Mouse (Mus musculus): ENCODE data around the gene Tspan5.

The Tspan5 gene

GRCm38 (mm10) chr3:138877741-138878140 lies 135.7 kb downstream of the Tspan5 start:
- no peak for DNase-seq (ENCODE audit: low spot score)

DNA sequence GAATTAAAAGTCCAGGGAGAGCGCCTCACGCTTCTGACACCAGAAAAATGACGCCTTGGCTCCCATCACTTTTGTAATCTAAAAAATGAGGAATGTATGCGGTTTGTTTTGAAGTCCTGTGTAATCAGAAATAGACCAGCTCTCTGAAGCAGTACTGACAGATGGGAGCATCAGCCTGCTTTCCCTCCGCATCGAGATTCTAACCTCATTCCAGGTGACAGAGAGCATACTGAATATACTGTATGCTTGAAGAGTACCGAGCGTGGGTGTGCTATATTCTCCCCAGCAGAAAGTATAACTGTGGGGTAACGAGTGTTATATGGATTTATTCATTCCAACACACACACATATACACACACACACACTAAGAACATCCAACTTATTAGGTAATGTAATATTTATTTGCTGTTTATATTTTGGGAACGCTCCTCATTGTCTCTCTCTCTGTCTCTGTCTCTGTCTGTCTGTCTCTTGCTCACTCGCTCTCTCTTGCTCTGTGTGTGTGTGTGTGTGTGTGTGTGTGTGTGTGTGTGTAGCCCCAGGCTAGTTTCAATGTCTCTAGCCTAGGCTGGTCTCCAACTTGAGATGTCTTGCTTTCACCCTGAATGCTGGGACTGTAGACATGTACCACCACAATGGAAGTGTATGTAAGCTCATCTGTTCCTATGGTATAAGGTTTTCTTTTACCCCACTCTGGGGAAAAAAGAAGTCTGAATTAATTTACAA lies 139.2 kb downstream of the Tspan5 start:
- DNase-seq (ENCODE audit: low spot score): no peak

DNA sequence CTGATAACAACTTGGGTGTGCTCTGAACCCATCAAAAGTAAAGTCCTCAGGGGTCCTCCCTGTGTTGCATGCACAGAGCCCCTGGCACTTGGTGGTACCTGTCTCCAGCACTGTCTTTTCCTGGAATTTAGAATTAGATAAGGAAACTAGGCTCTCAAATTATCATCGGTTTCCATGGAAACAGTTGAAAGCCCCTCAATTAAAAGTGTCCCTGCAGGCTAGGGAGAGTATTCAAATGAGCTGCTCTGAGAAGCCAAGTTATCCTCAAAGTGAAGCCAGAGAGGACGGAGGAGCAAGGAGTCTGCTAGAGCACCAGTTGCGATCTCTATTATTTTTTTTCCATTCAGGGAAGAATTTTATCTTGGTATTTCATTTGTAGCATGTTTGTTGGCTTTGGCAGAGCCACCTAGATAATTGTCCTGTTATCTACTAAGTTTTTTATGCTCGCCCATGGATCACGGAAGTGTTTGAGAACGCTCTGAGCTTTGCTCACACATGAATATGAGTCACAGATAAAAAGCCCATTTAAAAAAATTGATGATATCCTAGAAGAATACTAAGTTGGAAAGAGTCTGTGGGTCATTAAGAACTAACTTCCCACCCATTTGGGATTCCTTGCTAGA lies 139.8 kb downstream of the Tspan5 start:
- DNase-seq (ENCODE audit: low spot score): no peak

GRCm38 (mm10) chr3:138886121-138886520 lies 144.1 kb downstream of the Tspan5 start:
- DNase-seq (ENCODE audit: low spot score): no peak

DNA sequence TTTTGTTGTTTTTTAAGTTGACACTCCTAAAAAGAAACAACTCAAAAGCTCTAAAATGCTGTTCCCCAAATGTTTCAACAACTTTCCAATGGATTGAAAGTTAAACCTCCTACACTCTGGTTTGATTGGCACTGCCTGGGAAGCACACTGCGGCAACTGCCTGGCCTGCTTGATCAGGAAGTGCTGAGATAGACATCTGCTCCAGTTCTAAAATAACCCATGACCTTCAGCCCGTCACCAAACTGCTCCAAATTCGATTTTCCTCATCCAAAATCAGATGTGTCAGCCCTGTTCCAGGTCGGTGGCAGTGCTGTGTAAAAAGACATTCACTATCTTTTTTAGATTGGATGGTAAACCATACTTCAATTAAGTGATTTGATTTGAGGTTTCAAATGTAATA lies 147.2 kb downstream of the Tspan5 start:
- DNase-seq (ENCODE audit: low spot score): peak; percentile 51

DNA sequence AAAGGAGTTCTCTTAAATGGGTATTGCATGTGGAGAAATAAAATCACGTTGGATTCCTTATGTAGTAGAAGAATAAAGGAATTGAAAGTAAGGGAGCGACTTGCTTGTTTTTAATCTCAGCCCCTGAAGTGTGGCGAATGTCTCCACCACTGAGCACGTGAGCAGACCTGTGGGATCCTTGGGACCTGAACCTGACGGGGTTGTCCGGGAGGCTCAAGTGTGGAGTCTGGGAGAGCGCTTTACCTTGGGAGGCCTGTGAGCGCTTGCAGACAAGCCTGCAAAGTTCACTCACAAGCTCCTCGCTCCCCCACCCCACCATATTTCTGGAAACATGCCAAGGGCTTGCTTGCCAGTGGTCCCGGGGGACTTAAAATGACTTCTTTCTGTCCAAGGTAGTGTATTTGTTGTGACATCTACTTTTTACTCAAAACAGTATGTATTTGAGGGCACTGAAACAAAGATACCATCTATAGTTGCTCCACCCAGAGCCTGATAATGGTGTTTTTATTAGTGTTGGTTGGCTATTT lies 147.8 kb downstream of the Tspan5 start:
- DNase-seq (ENCODE audit: low spot score): no peak

- peak; percentile 32 for DNase-seq (ENCODE audit: low spot score)
These were observed 151.5 kb downstream of the Tspan5 start for GRCm38 (mm10) chr3:138893520-138893919.

GRCm38 (mm10) chr3:138897500-138897899 lies 155.5 kb downstream of the Tspan5 start:
- no peak for DNase-seq (ENCODE audit: low spot score)

DNA sequence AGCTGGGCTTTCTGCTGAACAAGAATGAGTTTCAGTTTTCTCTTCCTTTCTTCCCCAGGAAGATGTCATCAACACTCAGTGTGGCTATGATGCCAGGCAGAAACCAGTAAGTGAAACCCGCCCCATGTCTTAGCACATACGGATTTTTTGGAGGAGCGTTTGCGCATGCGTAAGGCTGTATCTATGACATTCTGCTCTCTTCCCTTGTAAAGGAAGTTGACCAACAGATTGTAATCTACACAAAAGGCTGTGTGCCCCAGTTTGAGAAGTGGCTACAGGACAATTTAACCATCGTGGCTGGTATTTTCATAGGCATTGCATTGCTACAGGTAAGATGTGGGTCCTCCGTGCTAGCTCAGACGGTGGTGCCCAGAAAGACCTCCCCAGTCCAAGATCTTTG lies 156.1 kb downstream of the Tspan5 start:
- no peak for DNase-seq (ENCODE audit: low spot score)

DNA sequence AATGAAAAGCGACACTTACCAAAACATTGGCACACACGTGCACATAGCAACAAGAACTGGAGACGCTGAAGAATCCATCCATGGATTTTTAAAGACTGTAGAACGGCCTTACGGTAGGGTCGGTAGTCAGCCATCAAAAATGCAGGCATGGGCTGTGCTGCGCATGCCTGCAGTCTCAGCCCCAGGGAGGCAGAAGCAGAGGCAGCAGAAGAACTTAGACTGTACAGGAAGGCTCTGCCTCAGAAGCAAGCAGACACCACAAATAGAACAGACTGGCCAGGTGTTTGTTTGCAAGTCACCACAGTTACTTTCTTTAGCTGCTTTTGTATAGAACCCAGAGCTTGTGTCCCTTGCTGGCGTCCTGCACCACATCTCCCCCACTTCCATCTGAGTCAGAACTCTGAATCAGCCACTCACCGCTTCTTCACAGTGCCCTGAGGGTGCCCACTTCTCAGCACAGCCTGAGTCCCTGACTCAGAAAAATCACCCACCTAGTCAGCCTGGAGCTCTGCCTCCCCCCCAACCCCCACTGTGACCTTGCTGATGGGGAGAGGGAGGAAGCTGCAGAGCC lies 158.7 kb downstream of the Tspan5 start:
- no peak for DNase-seq (ENCODE audit: low spot score)

DNA sequence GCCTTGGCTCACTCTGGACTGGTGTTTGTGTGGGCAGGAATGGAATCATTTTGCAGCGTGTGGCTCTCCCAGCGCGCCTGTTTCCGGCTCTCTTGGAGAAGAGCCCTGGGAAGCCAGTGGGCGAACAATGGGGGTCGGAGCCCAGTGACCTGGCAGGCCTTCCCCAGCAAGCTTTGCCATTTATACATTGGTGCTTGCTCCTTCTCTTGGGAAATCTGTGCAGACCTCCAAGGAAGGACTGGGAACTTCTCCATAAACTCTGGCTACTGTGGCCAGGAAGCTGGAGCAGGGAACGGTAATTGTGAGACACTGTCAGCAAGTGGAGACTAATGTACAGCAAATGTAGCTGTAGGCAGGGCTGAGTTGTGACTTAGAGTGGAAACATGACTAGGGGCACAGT lies 163.7 kb downstream of the Tspan5 start:
- DNase-seq (ENCODE audit: low spot score): peak; percentile 26

DNA sequence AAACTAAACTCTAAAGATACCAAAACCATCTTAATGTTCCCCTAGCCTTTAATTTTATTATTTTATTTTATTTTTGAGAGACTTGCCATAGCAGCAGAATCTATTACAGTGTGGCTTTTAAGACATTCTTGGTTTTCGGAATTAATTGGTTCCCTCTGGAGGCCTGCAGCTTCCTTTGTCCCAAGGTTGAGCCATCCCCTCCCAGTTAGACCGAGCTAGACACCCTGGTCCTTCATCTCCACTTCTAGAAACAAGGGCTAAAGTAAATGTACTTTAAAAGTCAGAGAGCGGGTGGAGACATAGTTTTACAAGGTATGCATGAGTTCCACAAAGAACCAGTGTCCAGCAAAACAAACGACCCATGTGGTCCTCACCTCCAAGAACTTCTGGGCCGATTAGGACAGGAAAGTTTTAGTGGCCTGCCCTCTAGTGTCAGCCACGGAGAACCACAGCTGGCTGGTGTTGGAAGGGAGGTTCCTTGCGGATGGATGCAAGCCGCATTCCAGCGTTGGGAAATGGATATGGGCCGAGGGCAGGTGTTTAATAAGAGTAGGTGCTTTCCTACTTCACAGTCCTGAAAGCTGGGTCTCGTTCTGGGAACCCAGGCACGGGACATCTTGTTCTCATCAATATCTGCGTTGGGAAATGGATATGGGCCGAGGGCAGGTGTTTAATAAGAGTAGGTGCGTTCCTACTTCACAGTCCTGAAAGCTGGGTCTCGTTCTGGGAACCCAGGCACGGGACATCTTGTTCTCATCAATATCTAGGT lies 164.3 kb downstream of the Tspan5 start:
- DNase-seq (ENCODE audit: low spot score): peak; percentile 90

DNA sequence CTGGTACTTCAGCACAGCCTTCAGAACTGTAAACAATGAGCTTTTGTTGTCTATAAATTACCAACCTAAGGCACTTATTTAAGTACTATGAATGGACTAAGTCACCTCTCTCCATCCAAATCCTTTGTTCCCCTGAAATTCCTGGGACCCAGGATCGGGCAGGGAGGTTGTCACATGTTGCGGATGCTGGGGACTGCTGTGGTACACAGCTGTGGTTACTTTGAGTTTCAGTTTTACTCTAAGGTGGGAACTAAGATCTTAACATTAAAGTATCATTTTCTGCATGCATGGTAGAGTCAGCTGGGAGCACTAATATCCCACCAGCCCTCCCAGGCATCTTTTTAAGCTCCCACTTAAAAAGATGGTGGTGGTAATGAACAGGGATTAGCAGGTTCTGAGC lies 167.3 kb downstream of the Tspan5 start:
- no peak for DNase-seq (ENCODE audit: low spot score)

GRCm38 (mm10) chr3:138912504-138912903 lies 170.5 kb downstream of the Tspan5 start:
- DNase-seq (ENCODE audit: low spot score): no peak

GRCm38 (mm10) chr3:138914626-138915288 lies 172.8 kb downstream of the Tspan5 start:
- DNase-seq (ENCODE audit: low spot score): no peak

- no peak for DNase-seq (ENCODE audit: low spot score)
These were observed 174.6 kb downstream of the Tspan5 start for GRCm38 (mm10) chr3:138916591-138916990.

DNA sequence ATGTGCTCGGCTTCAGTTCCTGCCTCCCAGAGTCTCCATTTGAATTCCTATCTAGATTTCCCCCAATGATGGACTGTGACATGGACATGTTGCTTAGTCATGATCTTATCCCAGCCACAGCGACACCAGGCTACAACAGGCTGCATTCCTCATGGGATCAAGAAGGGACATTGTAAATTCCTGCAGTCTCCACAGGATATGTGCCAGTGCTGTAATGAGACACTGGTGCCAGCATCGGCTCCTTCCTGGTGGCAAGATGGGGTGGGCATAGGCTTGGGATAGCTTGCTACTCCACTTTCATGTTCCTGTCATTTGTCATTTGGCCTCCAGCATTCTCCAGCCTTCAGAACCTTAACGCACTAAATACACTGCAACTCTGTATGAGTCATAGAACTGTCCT lies 175.0 kb downstream of the Tspan5 start:
- no peak for DNase-seq (ENCODE audit: low spot score)

DNA sequence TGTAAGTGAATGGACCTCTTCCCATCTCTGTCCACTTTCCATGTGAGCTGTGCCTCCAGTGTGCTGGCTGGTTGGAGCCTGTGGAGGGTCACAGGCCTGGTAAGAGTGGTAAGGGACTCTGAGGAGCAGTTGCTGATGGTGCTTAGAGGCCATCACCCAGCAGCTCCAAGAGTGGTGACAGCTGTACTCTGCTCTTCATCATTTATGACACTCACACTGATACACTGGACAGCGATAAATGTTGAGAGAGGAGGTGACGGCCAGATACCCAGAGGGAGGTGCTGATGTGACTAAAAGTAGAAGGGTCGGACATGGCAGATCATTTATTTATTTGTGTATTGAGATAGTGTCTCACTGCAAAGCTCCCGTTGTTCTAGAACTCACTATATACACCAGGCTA lies 176.2 kb downstream of the Tspan5 start:
- DNase-seq (ENCODE audit: low spot score): no peak

DNA sequence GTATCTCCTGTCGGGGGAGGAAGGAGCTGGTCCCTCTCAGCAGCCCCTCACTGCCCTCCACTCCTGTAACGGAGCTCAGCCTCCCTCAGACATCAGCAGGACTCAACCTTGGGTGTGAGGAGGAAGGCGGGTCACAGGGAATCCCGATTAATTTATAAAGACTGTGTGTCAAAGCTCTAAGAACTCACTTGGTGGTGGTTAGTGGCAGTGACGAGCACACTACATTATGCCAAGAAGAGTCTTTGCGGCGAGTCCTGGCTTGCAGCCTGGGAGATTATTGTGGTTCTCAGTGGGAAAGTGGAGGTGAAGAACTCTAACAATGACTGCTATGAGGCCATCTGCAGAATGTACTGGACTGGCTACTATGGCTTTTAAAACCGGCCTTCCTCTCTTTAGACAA lies 184.2 kb downstream of the Tspan5 start:
- DNase-seq (ENCODE audit: low spot score): no peak

- no peak for DNase-seq (ENCODE audit: low spot score)
These were observed 185.4 kb downstream of the Tspan5 start for GRCm38 (mm10) chr3:138927437-138927836.

DNA sequence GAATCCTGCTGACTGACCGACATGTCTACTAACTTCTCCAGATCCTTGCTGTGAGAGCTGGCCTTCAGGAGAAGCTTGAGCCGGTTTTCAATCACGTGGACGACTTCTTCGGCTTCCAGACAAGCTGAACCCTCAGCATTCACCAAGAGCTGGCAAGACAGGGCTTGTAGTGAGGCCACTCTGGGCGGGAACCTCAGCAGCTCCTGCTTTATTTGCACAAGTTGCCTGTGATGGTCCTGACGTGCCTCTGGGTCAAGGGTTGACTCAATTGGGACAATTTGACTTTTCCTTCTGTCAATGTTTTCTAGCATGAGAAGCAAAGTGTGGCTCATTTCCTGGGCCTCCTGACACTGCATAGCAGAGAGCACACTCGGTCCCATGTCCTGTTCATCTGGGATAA lies 194.8 kb downstream of the Tspan5 start:
- no peak for DNase-seq (ENCODE audit: low spot score)

GRCm38 (mm10) chr3:138937241-138937640 lies 195.2 kb downstream of the Tspan5 start:
- no peak for DNase-seq (ENCODE audit: low spot score)
